Mouse (Mus musculus) lung, postnatal 0 days (tissue): ENCODE results near the gene Macf1.

ENCODE experiments used
- CTCF ChIP-seq: IDR thresholded peaks from 2 replicates; pipeline ENCODE4 v1.5.1; 2016; ENCODE audit warnings: antibody characterized with exemption, mild to moderate bottlenecking
- EP300 ChIP-seq: IDR thresholded peaks from 2 replicates; pipeline ENCODE4 v1.6.1; 2016; ENCODE audit warnings: antibody characterized with exemption, mild to moderate bottlenecking, control low read depth

- no peak for TF ChIP-seq CTCF
- no peak for TF ChIP-seq EP300
These were observed 341.3 kb downstream of the Macf1 start, which contains the start of gene Bmp8a for GRCm38 (mm10) chr4:123342642-123343470.
